Mouse (Mus musculus): ENCODE results near the gene Mical1.

- TF ChIP-seq CTCF (IDR thresholded peaks at IDR 0.05; ENCODE audit: borderline replicate concordance, extremely low read depth, insufficient read depth, insufficient read length), result no peak
- no peak for TF ChIP-seq POLR2A (IDR thresholded peaks at IDR 0.05; ENCODE audit: borderline replicate concordance, extremely low read depth, insufficient read depth, insufficient read length, poor library complexity, severe bottlenecking)
Measured at GRCm38 (mm10) chr10:41448216-41448615, 27.9 kb upstream of the Mical1 start.
